Mouse (Mus musculus) hematopoietic stem cell, adult 5-6 weeks (primary cell): Measurements from ENCODE around the gene Nrip3. TPM values are rescaled to one million over a fixed set of nuclear protein-coding genes. Genes with fewer than 3 reads are reported as not detected.

Source experiments
- ATAC-seq, 2 experiments: fragments of 125-278 bp in 1 of 2; replicated peaks in 1 of 2; 2 replicates each; pipeline ENCODE4 v1.8.0; 2016 to 2017; ENCODE audit warnings: inconsistent platforms in 2 of 2, mild to moderate bottlenecking in 2 of 2, moderate number of reproducible peaks in 2 of 2, low read depth in 1 of 2, moderate TSS enrichment in 1 of 2; ENCODE audit not compliant: low FRiP score in 2 of 2, poor library complexity in 2 of 2, severe bottlenecking in 2 of 2, insufficient read depth in 1 of 2, low TSS enrichment in 1 of 2
- total RNA-seq: library from RNA; stranded (forward); fragments of 172-1452, 232-1000 nt; gene quantifications from 2 replicates; pipeline ENCODE4 v1.2.3, GENCODE M21; 2017

The Nrip3 gene
- total RNA-seq: not detected in 2 replicates

- peak; percentile 51 to 76; a peak in 3 of 4 replicates for ATAC-seq
Observed at GRCm38 (mm10) chr7:109781470-109782203, at the start of gene Nrip3. Nrip3 (minus strand) TSS chr7:109782025.

- no peak for ATAC-seq
Observed at GRCm38 (mm10) chr7:109831376-109831775, 49.6 kb upstream of the Nrip3 start.

GRCm38 (mm10) chr7:109826911-109827310, 45.1 kb upstream of the Nrip3 start:
- ATAC-seq: no peak

- no peak for ATAC-seq
Observed at GRCm38 (mm10) chr7:109825293-109825692, 43.5 kb upstream of the Nrip3 start.

- ATAC-seq: no peak
Observed at GRCm38 (mm10) chr7:109818600-109818999, 36.8 kb upstream of the Nrip3 start.

- peak; percentile 41 to 49; a peak in 1 of 4 replicates for ATAC-seq
Observed at GRCm38 (mm10) chr7:109817954-109818353, 36.1 kb upstream of the Nrip3 start.

- ATAC-seq: no peak
Observed at GRCm38 (mm10) chr7:109813330-109814140, 31.7 kb upstream of the Nrip3 start.

GRCm38 (mm10) chr7:109807616-109808485, 26.0 kb upstream of the Nrip3 start:
- ATAC-seq: peak; percentile 62 to 74

GRCm38 (mm10) chr7:109804843-109805242, 23.0 kb upstream of the Nrip3 start:
- ATAC-seq: no peak; a peak in 1 of 4 replicates

GRCm38 (mm10) chr7:109804355-109804754, 22.5 kb upstream of the Nrip3 start:
- ATAC-seq: no peak

- ATAC-seq: no peak
Observed at GRCm38 (mm10) chr7:109803516-109803915, 21.7 kb upstream of the Nrip3 start.

- ATAC-seq: no peak
Observed at GRCm38 (mm10) chr7:109800626-109801025, 18.8 kb upstream of the Nrip3 start.

- ATAC-seq: no peak
Observed at GRCm38 (mm10) chr7:109799168-109799567, 17.3 kb upstream of the Nrip3 start.

GRCm38 (mm10) chr7:109795564-109795963, 13.7 kb upstream of the Nrip3 start:
- ATAC-seq: no peak

- no peak for ATAC-seq
Observed at GRCm38 (mm10) chr7:109794556-109794955, 12.7 kb upstream of the Nrip3 start.

- peak; percentile 51 to 68; a peak in 2 of 4 replicates for ATAC-seq
Observed at GRCm38 (mm10) chr7:109792759-109793158, 10.9 kb upstream of the Nrip3 start.

GRCm38 (mm10) chr7:109790818-109791217, 9.0 kb upstream of the Nrip3 start:
- no peak for ATAC-seq
